Mouse (Mus musculus): ENCODE data around the gene 4932411N23Rik. TPM values are rescaled to one million over a fixed set of nuclear protein-coding genes. Genes with fewer than 3 reads are reported as not detected.
"Not testable (repeated sequence)": the region's sequence is repeated elsewhere in the genome, so short reads cannot be mapped to it uniquely, and the experiment has no call there.

4932411N23Rik gene
- polyA plus RNA-seq (2016; fragmentation: Nextera tagmentation; extraction: Ambion mirVana) = not detected in 2 replicates

GRCm38 (mm10) chrX:126815768-126816167 is at the start of gene 4932411N23Rik:
Gene 4932411N23Rik, minus strand, starts transcription at chrX:126815868.
- Histone ChIP-seq H3K4me1 (no peaks in the 10 kb centered on the region), H3K9me3 (no peaks in the 10 kb centered on the region), H3K27ac (no peak within 1 kb of the TSS), H3K9ac (no peak within 1 kb of the TSS), H3K27me3 (no peaks in the 10 kb centered on the region), H3K4me2 (replicated peaks) (no peak within 1 kb of the TSS), H3K36me3 (no peaks in the 10 kb centered on the region), H3K4me3 (no peak within 1 kb of the TSS)
- ATAC-seq (ENCODE audit: insufficient number of reproducible peaks, insufficient read depth, low FRiP score, low TSS enrichment) = no peak

GRCm38 (mm10) chrX:126779895-126780294 is 35.8 kb downstream of the 4932411N23Rik start:
- Histone ChIP-seq H3K9ac (no peak overlapping the region), H3K36me3 (no peaks in the 10 kb centered on the region), H3K9me3 (no peaks in the 10 kb centered on the region), H3K4me3 (no peak overlapping the region), H3K27me3 (no peaks in the 10 kb centered on the region), H3K4me1 (no peaks in the 10 kb centered on the region), H3K27ac (no peak overlapping the region), H3K4me2 (replicated peaks) (no peak overlapping the region)
- no peak for ATAC-seq (ENCODE audit: insufficient number of reproducible peaks, insufficient read depth, low FRiP score, low TSS enrichment)
- 78% methylated on average over 5 of the region's 5 CpGs for WGBS

GRCm38 (mm10) chrX:126777643-126778042 is 38.0 kb downstream of the 4932411N23Rik start:
- WGBS = 84% methylated on average over 5 of the region's 6 CpGs
- not testable (repeated sequence) for H3K4me1 ChIP-seq; H3K9ac ChIP-seq; H3K27ac ChIP-seq; H3K4me3 ChIP-seq; H3K9me3 ChIP-seq; H3K27me3 ChIP-seq; H3K36me3 ChIP-seq; H3K4me2 ChIP-seq (replicated peaks); ATAC-seq (ENCODE audit: insufficient number of reproducible peaks, insufficient read depth, low FRiP score, low TSS enrichment)

- not testable (repeated sequence) for ATAC-seq (ENCODE audit: insufficient number of reproducible peaks, insufficient read depth, low FRiP score, low TSS enrichment); H3K36me3 ChIP-seq; H3K4me1 ChIP-seq; H3K9me3 ChIP-seq; H3K27ac ChIP-seq; H3K4me3 ChIP-seq; H3K4me2 ChIP-seq (replicated peaks); H3K27me3 ChIP-seq; H3K9ac ChIP-seq
- 82% methylated on average over 5 of the region's 5 CpGs for WGBS
Observed at GRCm38 (mm10) chrX:126774846-126775245, 40.8 kb downstream of the 4932411N23Rik start.

GRCm38 (mm10) chrX:126773511-126773910 is 42.2 kb downstream of the 4932411N23Rik start:
- 73% methylated on average over 5 of the region's 6 CpGs for WGBS
- not testable (repeated sequence) for H3K27ac ChIP-seq; H3K4me3 ChIP-seq; H3K4me2 ChIP-seq (replicated peaks); H3K4me1 ChIP-seq; H3K9me3 ChIP-seq; H3K9ac ChIP-seq; H3K27me3 ChIP-seq; H3K36me3 ChIP-seq; ATAC-seq (ENCODE audit: insufficient number of reproducible peaks, insufficient read depth, low FRiP score, low TSS enrichment)

Other genes with a start within 250 kb of the 4932411N23Rik start
- gene Gm382, start 224.1 kb upstream of the 4932411N23Rik start, polyA plus RNA-seq (2016; fragmentation: Nextera tagmentation; extraction: Ambion mirVana) = not detected in 2 replicates

Data from embryonic facial prominence, embryonic 12.5 days (tissue).